Mouse (Mus musculus) CD4-positive, CD25-positive, alpha-beta regulatory T cell, adult 4 months (primary cell): ENCODE measurements around the gene Cops7a. TPM values are rescaled to one million over a fixed set of nuclear protein-coding genes. Genes with fewer than 3 reads are reported as not detected.

ENCODE experiments used
- ATAC-seq: one replicate; pipeline ENCODE4 v1.8.0; 2017
- polyA plus RNA-seq, 2 experiments: library from polyadenylated mRNA; unstranded; fragments of 100-300 nt; shearing (Covaris generic); gene quantifications; one replicate each; pipeline ENCODE4 v1.2.1; 2017

Cops7a gene
- polyA plus RNA-seq, 2 experiments from 2014 or later, result 66.2 to 93.4 TPM

DNA sequence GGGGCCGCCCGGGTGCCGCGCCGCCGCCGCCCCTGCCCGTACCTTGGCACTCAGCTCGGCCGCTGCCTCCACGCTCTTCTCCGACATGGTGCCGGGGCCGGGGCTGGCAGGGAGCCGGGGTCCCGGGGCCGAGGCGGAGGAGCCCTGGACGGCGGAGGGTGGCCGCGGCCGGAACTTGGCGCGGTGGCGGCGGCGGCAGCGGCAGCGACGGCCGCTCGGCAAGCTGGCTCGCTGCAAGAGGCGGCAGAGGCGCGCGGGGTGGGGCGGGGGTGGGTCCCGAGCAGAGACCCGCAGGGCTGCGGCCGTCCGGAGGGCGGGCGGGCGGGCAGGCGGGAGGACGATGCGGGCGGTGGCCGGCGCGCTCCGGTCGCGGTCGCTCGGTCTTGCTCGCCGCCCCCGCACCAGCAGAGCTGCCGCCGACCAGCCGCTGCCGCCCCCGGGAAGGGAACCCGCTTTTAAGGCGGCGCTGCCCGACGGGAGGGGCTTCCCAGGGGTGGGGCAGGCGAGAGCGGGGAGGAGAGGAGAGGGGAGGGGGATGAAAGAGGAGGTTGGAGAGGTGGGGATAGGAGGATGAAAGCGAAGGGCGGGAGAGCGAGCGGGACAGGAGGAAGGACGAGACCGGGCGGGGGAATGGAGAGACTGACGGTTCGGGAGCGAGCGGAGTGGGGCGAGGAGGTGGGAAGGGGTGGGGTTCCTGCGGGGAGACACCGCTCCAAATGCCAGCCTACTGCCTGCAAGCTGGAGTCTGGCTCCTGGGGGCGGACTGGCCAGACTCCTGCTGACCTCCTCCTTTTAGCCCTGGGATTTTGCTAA, 47.6 kb downstream of the Cops7a start:
- ATAC-seq, result peak; percentile 37

DNA sequence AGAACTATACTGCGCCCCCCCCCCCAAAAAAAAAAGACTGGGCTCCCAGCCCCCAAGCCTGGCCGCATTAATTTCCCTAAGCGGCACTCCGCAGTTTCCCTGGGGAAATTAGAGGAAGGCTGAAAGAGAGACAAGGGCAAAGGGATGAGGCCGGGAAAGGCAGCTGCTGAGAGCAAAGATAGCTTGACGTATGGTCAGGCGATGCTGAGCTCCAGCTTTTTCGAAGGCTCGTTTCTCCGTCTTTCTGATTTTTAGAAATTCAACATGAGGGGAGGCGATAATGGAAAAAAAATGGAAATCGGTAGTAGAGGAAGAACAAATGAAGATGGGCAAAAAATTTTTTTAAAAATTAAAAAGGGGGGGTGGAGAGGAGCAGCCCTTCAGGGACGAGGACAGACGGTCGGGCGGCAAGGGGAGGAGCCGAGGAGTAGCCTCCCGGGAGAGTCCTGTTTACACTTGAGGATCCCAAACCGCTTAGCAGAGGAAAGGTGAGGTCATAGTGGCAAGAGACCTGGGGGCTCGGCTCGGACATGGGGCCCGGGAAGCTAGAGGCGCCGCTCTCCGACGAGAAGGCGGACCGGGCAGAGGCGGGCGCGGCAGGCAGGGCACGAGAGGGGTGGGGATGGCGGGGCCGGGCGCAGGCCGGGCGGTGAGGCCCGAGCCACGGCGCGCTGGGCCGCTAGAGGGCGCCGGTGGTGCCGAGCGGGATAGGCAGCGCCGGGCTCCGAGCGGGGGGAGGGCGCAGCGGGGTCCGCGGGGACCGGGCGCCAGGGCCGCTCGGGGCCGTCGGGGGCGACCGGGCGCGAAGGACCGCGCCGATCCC, 48.4 kb downstream of the Cops7a start:
- ATAC-seq, result peak; percentile 75

DNA sequence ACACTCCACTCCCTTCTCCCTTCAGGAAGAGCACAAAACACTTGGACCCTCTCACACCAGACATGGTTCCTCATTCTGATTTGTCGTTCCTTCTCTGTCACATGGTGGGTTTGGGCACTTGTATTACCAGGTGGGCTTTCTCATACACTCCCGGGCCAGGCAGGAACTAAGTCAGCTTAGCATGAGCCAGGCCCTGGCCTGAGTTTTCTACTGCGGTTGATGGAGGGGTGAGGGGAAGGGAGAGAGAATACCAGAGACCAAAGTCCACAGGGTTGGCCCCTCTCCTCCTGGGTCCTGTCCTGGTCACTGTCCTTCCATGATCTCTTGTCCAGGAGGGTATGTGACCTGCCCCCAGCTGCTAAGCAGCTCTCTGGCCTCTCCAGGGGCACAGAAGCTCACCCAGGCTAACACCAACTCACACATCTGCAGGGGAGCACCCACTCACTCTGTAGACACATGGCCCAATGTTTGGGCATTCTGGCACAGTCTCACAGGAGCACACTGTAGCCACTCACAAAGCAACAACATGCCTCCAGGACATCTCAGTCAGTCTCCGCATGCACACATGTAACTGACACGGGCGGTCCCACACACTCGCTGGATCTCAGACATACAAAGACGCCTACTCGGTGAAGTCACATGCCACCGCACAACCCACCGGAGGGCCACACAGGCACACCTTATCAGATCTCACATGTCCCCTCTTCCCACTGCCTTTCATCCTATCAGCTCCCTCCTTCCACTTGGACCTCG, 49.2 kb downstream of the Cops7a start:
- ATAC-seq, result peak; percentile 8

- ATAC-seq, result no peak
Observed at GRCm38 (mm10) chr6:124915160-124915941, 50.0 kb downstream of the Cops7a start.

GRCm38 (mm10) chr6:124914511-124914910, 50.8 kb downstream of the Cops7a start:
- ATAC-seq, result no peak

- ATAC-seq, result no peak
Observed at GRCm38 (mm10) chr6:124913721-124914285, 51.5 kb downstream of the Cops7a start.

DNA sequence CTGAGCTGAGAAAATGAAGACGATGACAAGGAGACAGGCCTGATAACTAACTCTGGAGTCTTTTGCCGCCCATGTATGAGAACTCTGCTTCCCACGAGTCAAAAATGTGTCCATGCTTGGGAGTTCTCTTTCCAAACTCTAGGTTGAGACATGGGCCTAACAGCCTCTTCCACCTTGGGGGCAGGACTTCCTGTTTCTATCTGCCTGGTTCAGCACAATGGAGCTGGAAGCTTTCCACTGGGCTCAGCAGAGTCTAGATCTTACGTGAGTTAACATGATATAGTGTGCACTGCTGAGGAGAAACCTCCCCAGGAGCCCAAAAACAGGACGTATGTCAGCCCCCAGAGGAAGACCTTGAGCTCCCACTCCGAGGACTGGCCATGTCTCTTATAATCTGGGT, 52.1 kb downstream of the Cops7a start:
- no peak for ATAC-seq

GRCm38 (mm10) chr6:124911533-124912218, 53.7 kb downstream of the Cops7a start, which contains the start of gene Lag3:
Gene Lag3 (minus strand): TSS chr6:124911705.
- ATAC-seq, result peak; percentile 25

- ATAC-seq, result peak; percentile 15
Observed at GRCm38 (mm10) chr6:124910032-124910431, 55.3 kb downstream of the Cops7a start.

Other genes with a start within 250 kb of the Cops7a start
- gene Ptpn6, start 226.8 kb downstream of the Cops7a start, polyA plus RNA-seq, result 100 to 1,000 TPM; 187 to 310 TPM
- 100 to 1,000 TPM; 509 to 554 TPM for gene Grcc10, start 224.2 kb downstream of the Cops7a start, polyA plus RNA-seq
- under 1 TPM in 1 of 2 experiments, not detected in 1; 0.36 TPM for gene Gm45234, start 209.5 kb downstream of the Cops7a start, polyA plus RNA-seq
- 1 to 10 TPM; 4.4 to 4.8 TPM for gene Atn1, start 209.0 kb downstream of the Cops7a start, polyA plus RNA-seq
- 1 to 10 TPM; 3.0 to 9.9 TPM for gene Eno2, start 195.9 kb downstream of the Cops7a start, polyA plus RNA-seq
- 1 to 10 TPM; 1.1 to 2.7 TPM for gene Lrrc23, start 185.8 kb downstream of the Cops7a start, polyA plus RNA-seq
- gene Spsb2, start 156.9 kb downstream of the Cops7a start, polyA plus RNA-seq, result 1 to 10 TPM; 1.7 to 3.4 TPM
- 10 to 100 TPM; 65.7 to 90.0 TPM for gene Tpi1, start 151.2 kb downstream of the Cops7a start, polyA plus RNA-seq
- 100 to 1,000 TPM in 1 of 2 experiments, 10 to 100 TPM in 1; 77.2 to 154 TPM for gene Usp5, start 136.1 kb downstream of the Cops7a start, polyA plus RNA-seq
- 10 to 100 TPM in 1 of 2 experiments, 1 to 10 TPM in 1; 8.0 to 27.1 TPM for gene Cdca3, start 136.0 kb downstream of the Cops7a start, polyA plus RNA-seq
- not detected for gene Gnb3, start 125.3 kb downstream of the Cops7a start, polyA plus RNA-seq
- under 1 TPM in 1 of 2 experiments, not detected in 1; 0.11 TPM for gene P3h3, start 107.8 kb downstream of the Cops7a start, polyA plus RNA-seq
- gene Gpr162, start 101.6 kb downstream of the Cops7a start, polyA plus RNA-seq, result not detected
- gene Cd4, start 77.3 kb downstream of the Cops7a start, polyA plus RNA-seq, result 100 to 1,000 TPM; 268 to 648 TPM
- 10 to 100 TPM; 19.0 to 29.0 TPM for gene Lag3, start 53.8 kb downstream of the Cops7a start, polyA plus RNA-seq
- 10 to 100 TPM in 1 of 2 experiments, 1 to 10 TPM in 1; 5.4 to 10.6 TPM for gene Ptms, start 45.4 kb downstream of the Cops7a start, polyA plus RNA-seq
- gene Mlf2, start 34.2 kb downstream of the Cops7a start, polyA plus RNA-seq, result 10 to 100 TPM; 39.0 to 40.7 TPM
- gene Pianp, start 31.2 kb upstream of the Cops7a start, polyA plus RNA-seq, result under 1 TPM in 1 of 2 experiments, not detected in 1; 0.15 TPM
- gene Zfp384, start 43.6 kb upstream of the Cops7a start, polyA plus RNA-seq, result 1 to 10 TPM; 3.9 to 4.4 TPM
- 10 to 100 TPM; 48.3 to 64.6 TPM for gene Ing4, start 74.2 kb upstream of the Cops7a start, polyA plus RNA-seq
- 10 to 100 TPM; 24.6 to 25.9 TPM for gene Acrbp, start 84.2 kb upstream of the Cops7a start, polyA plus RNA-seq
- gene Lpar5, start 102.4 kb upstream of the Cops7a start, polyA plus RNA-seq, result 10 to 100 TPM; 12.1 to 19.9 TPM
- gene Chd4, start 130.4 kb upstream of the Cops7a start, polyA plus RNA-seq, result 10 to 100 TPM; 61.4 to 71.9 TPM
- 10 to 100 TPM; 51.5 to 59.7 TPM for gene Nop2, start 166.4 kb upstream of the Cops7a start, polyA plus RNA-seq
- gene Iffo1, start 179.7 kb upstream of the Cops7a start, polyA plus RNA-seq, result 10 to 100 TPM in 1 of 2 experiments, 1 to 10 TPM in 1; 9.5 to 10.6 TPM
- gene Gapdh, start 200.9 kb upstream of the Cops7a start, polyA plus RNA-seq, result 100 to 1,000 TPM; 215 to 384 TPM
- 10 to 100 TPM; 22.6 to 49.4 TPM for gene Ncapd2, start 226.2 kb upstream of the Cops7a start, polyA plus RNA-seq
- 10 to 100 TPM; 67.5 to 77.7 TPM for gene Mrpl51, start 226.3 kb upstream of the Cops7a start, polyA plus RNA-seq